Mouse (Mus musculus) lung, embryonic 14.5 days (tissue): ENCODE data around the gene Dhcr7. TPM values are rescaled to one million over a fixed set of nuclear protein-coding genes. Genes with fewer than 3 reads are reported as not detected.

ENCODE experiments used
- ATAC-seq: fragments of 200-750 bp; cut with Nextera tagmentation; 2 replicates; pipeline ENCODE4 v1.8.0; 2017; ENCODE audit warnings: mild to moderate bottlenecking, moderate TSS enrichment, moderate library complexity; ENCODE audit not compliant: insufficient read depth
- DNase-seq: peaks from one replicate; pipeline ENCODE4 v3.0.0-alpha.2; 2015
- H3K27ac ChIP-seq: fragments of 300-500 bp; sonication (generic); 2 replicates; pipeline ENCODE4 v1.5.1; 2014; ENCODE audit warnings: low read depth, mild to moderate bottlenecking, moderate library complexity
- H3K27me3 ChIP-seq: fragments of 300-500 bp; sonication (generic); 2 replicates; pipeline ENCODE4 v1.6.1; 2014; ENCODE audit warnings: low read length, control low read depth; ENCODE audit not compliant: insufficient read depth
- H3K36me3 ChIP-seq: fragments of 300-500 bp; sonication (generic); 2 replicates; pipeline ENCODE4 v1.6.1; 2014; ENCODE audit warnings: control low read depth; ENCODE audit not compliant: insufficient read depth
- H3K4me1 ChIP-seq: fragments of 300-500 bp; sonication (generic); 2 replicates; pipeline ENCODE4 v1.6.1; 2014; ENCODE audit warnings: antibody characterized with exemption, control low read depth; ENCODE audit not compliant: insufficient read depth
- H3K4me2 ChIP-seq: fragments of 300-500 bp; sonication (generic); 2 replicates; pipeline ENCODE4 v1.6.1; 2014; ENCODE audit warnings: mild to moderate bottlenecking
- H3K4me3 ChIP-seq: fragments of 300-500 bp; sonication (generic); 2 replicates; pipeline ENCODE4 v1.5.1; 2014; ENCODE audit warnings: low read depth, low read length
- H3K9ac ChIP-seq: fragments of 300-500 bp; sonication (generic); 2 replicates; pipeline ENCODE4 v1.6.1; 2014
- H3K9me3 ChIP-seq: fragments of 300-500 bp; sonication (generic); 2 replicates; pipeline ENCODE4 v1.6.1; 2016; ENCODE audit warnings: low read depth, low read length, control low read depth
- CTCF ChIP-seq: IDR thresholded peaks from 2 replicates; pipeline ENCODE4 v1.5.1; 2016; ENCODE audit warnings: antibody characterized with exemption, low read depth
- WGBS: fragments of 180-500 bp; shearing (Covaris S2); extraction: QIAGEN DNeasy Blood & Tissue Kit; methylation state at CpG from one replicate; pipeline ENCODE4 v1.1.7; 2014; 5-methylcytosine and 5-hydroxymethylcytosine counted together
- polyA plus RNA-seq: library from polyadenylated mRNA; unstranded; fragments of >200 nt; fragmentation: Nextera tagmentation; extraction: Ambion mirVana; gene quantifications from 2 replicates; pipeline ENCODE4 v1.2.1, GENCODE M21; 2014

Dhcr7 gene
- polyA plus RNA-seq, 1 experiment from 2014 or later: 45.3 TPM

- Histone ChIP-seq H3K9ac (no peak overlapping the region), H3K4me2 (no peak overlapping the region), H3K9me3 (no peaks in the 10 kb centered on the region), H3K36me3 (peaks cover 26% of the 10 kb centered on the region; the same call in 1 of the 2 replicates), H3K4me1 (no peaks in the 10 kb centered on the region), H3K27me3 (no peaks in the 10 kb centered on the region), H3K27ac (no peak overlapping the region), H3K4me3 (no peak overlapping the region)
- WGBS: 53% methylated on average over 4 of the region's 4 CpGs
- DNase-seq (peak; percentile 56), ATAC-seq (peak; percentile 60)
- peak; percentile 73 for TF ChIP-seq CTCF
Measured at GRCm38 (mm10) chr7:143793121-143793520, 29.8 kb upstream of the Dhcr7 start.

- H3K4me1 ChIP-seq: no peaks in the 10 kb centered on the region
- DNase-seq (no peak), ATAC-seq (no peak)
- no peak for TF ChIP-seq CTCF
- WGBS: 87% methylated on average over 4 of the region's 4 CpGs
- no peak overlapping the region for H3K4me3 ChIP-seq
- H3K27ac ChIP-seq: no peak overlapping the region
- H3K36me3 ChIP-seq: peaks cover 68% of the 10 kb centered on the region; the same call in 1 of the 2 replicates
- no peak overlapping the region for H3K4me2 ChIP-seq
- no peaks in the 10 kb centered on the region for H3K27me3 ChIP-seq
- no peak overlapping the region for H3K9ac ChIP-seq
- no peaks in the 10 kb centered on the region for H3K9me3 ChIP-seq
Measured at GRCm38 (mm10) chr7:143798783-143799182, 24.2 kb upstream of the Dhcr7 start.

- H3K4me2 ChIP-seq: no peak overlapping the region
- no peak overlapping the region for H3K27ac ChIP-seq
- H3K9me3 ChIP-seq: no peaks in the 10 kb centered on the region
- DNase-seq (no peak), ATAC-seq (no peak)
- H3K9ac ChIP-seq: no peak overlapping the region
- TF ChIP-seq CTCF: no peak
- peaks cover 70% of the 10 kb centered on the region; the same call in 1 of the 2 replicates for H3K36me3 ChIP-seq
- H3K4me1 ChIP-seq: no peaks in the 10 kb centered on the region
- no peak overlapping the region for H3K4me3 ChIP-seq
- 70% methylated on average over 1 of the region's 1 CpGs for WGBS
- no peaks in the 10 kb centered on the region for H3K27me3 ChIP-seq
Measured at GRCm38 (mm10) chr7:143800770-143801169, 22.2 kb upstream of the Dhcr7 start.

- ATAC-seq (no peak), DNase-seq (no peak)
- Histone ChIP-seq H3K9me3 (no peaks in the 10 kb centered on the region), H3K4me1 (no peaks in the 10 kb centered on the region), H3K9ac (no peak overlapping the region), H3K27ac (no peak overlapping the region), H3K36me3 (peaks cover 69% of the 10 kb centered on the region; the same call in 1 of the 2 replicates), H3K4me2 (no peak overlapping the region), H3K4me3 (no peak overlapping the region), H3K27me3 (no peaks in the 10 kb centered on the region)
- TF ChIP-seq CTCF: no peak
- WGBS: 77% methylated on average over 8 of the region's 8 CpGs
Measured at GRCm38 (mm10) chr7:143801195-143802065, 21.5 kb upstream of the Dhcr7 start.

GRCm38 (mm10) chr7:143805199-143805624 lies 17.7 kb upstream of the Dhcr7 start:
- Histone ChIP-seq H3K9me3 (no peaks in the 10 kb centered on the region), H3K27me3 (no peaks in the 10 kb centered on the region), H3K36me3 (peaks cover 60% of the 10 kb centered on the region; the same call in 1 of the 2 replicates), H3K4me3 (no peak overlapping the region), H3K27ac (no peak overlapping the region), H3K9ac (no peak overlapping the region), H3K4me1 (no peaks in the 10 kb centered on the region), H3K4me2 (no peak overlapping the region)
- TF ChIP-seq CTCF: no peak
- WGBS: 43% methylated on average over 5 of the region's 5 CpGs
- DNase-seq (peak; percentile 67), ATAC-seq (peak; percentile 26; the same call in 1 of the 2 replicates)

GRCm38 (mm10) chr7:143808909-143809308 lies 14.0 kb upstream of the Dhcr7 start:
- Histone ChIP-seq H3K27me3 (no peaks in the 10 kb centered on the region), H3K4me3 (no peak overlapping the region), H3K4me2 (no peak overlapping the region), H3K4me1 (no peaks in the 10 kb centered on the region), H3K9ac (no peak overlapping the region; the same call in 1 of the 2 replicates), H3K36me3 (peaks cover 52% of the 10 kb centered on the region; the same call in 1 of the 2 replicates), H3K27ac (no peak overlapping the region), H3K9me3 (no peaks in the 10 kb centered on the region)
- WGBS: 55% methylated on average over 1 of the region's 1 CpGs
- ATAC-seq (no peak), DNase-seq (peak; percentile 16)
- TF ChIP-seq CTCF: peak; percentile 57

- H3K9me3 ChIP-seq: no peaks in the 10 kb centered on the region
- H3K4me3 ChIP-seq: no peak overlapping the region
- no peak overlapping the region for H3K4me2 ChIP-seq
- no peaks in the 10 kb centered on the region for H3K27me3 ChIP-seq
- no peak overlapping the region for H3K9ac ChIP-seq
- no peak for TF ChIP-seq CTCF
- WGBS: 65% methylated on average over 4 of the region's 4 CpGs
- ATAC-seq (no peak), DNase-seq (no peak)
- H3K36me3 ChIP-seq: peaks cover 31% of the 10 kb centered on the region; the same call in 1 of the 2 replicates
- no peak overlapping the region for H3K27ac ChIP-seq
- H3K4me1 ChIP-seq: peaks cover 5% of the 10 kb centered on the region
Measured at GRCm38 (mm10) chr7:143819201-143819600, 3.7 kb upstream of the Dhcr7 start.
